Mouse (Mus musculus): ENCODE measurements around the gene Slc1a3.
"Not testable (repeated sequence)": the region's sequence is repeated elsewhere in the genome, so short reads cannot be mapped to it uniquely, and the experiment has no call there.

Slc1a3 gene

DNA sequence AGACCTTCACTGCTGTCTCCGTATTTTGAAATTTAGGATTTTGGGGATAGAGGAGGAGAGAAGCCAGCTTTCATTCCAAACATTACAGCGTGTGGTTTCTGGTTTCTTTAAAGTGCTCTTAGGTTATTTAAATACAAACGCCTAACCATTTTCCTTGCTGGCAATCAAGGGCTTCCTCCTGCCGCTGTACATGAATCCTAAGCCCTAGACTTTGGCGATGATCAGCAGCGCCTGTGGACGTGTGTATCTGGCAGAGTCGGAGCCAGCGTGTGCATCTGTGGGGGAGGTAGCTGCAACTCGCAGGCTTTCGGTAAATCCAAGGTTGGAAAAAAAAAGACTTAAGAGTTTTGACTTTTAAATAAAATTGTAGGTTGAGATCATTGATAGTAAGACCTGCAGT, 986 bp downstream of the Slc1a3 start:
- no peak for DNase-seq (ENCODE audit: extremely low spot score, low read depth, low spot score)

- DNase-seq (ENCODE audit: extremely low spot score, low read depth, low spot score): no peak
Observed at GRCm38 (mm10) chr15:8706613-8707012, 4.0 kb downstream of the Slc1a3 start.

GRCm38 (mm10) chr15:8706178-8706577, 4.4 kb downstream of the Slc1a3 start:
- DNase-seq (ENCODE audit: extremely low spot score, low read depth, low spot score): no peak

GRCm38 (mm10) chr15:8705560-8705959, 5.0 kb downstream of the Slc1a3 start:
- not testable (repeated sequence) for DNase-seq (ENCODE audit: extremely low spot score, low read depth, low spot score)

GRCm38 (mm10) chr15:8697976-8698375, 12.6 kb downstream of the Slc1a3 start:
- no peak for DNase-seq (ENCODE audit: extremely low spot score, low read depth, low spot score)

DNA sequence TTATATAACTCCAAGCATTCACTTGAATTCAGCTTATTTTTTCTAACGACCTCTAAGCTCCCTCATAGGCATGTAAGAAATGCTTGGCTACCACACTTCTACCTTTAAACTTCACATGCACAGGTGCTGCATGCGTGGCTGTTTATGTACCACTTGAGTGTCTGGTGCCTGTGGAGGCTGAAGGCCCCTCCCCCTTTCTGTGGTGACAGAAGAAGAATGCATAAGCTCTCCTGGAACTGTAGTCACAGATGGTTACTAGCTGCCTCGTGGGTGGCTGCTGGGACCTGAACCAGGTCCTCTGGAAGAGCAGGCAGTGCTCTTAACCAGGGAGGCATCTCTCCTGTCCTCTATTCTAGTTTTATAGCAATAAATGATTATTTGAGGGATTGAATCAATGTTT, 13.1 kb downstream of the Slc1a3 start:
- DNase-seq (ENCODE audit: extremely low spot score, low read depth, low spot score): no peak

DNA sequence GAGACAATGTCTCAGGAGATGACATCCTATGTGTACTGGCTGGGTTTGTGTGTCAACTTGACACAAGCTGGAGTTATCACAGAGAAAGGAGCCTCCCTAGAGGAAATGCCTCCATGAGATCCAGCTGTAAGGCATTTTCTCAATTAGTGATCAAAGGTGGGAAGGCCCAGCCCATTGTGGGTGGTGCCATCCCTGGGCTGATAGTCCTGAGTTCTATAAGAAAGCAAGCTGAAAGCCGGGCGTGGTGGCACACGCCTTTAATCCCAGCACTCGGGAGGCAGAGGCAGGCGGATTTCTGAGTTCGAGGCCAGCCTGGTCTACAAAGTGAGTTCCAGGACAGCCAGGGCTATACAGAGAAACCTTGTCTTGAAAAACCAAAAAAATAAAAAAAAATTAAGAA, 20.4 kb downstream of the Slc1a3 start:
- DNase-seq (ENCODE audit: extremely low spot score, low read depth, low spot score): not testable (repeated sequence)

DNA sequence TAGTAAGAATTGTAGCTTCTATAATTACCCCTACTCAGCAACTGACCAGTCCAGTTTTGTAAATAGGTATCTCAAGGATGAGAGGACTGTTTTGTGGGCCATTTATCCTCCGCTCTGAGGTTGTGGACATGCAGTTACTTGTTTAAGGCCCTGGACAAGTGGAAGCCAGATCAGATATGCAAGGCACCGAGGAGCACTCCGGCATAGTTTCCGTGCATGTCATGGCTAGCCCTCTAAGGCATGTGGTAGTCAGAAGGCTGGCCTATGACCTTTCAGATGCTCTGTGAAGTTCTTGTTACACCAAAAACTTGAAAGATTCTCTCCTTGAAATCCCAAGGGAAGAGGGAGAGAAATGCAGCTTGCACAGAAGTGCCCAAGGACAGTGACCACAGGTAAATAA, 23.7 kb downstream of the Slc1a3 start:
- no peak for DNase-seq (ENCODE audit: extremely low spot score, low read depth, low spot score)

DNA sequence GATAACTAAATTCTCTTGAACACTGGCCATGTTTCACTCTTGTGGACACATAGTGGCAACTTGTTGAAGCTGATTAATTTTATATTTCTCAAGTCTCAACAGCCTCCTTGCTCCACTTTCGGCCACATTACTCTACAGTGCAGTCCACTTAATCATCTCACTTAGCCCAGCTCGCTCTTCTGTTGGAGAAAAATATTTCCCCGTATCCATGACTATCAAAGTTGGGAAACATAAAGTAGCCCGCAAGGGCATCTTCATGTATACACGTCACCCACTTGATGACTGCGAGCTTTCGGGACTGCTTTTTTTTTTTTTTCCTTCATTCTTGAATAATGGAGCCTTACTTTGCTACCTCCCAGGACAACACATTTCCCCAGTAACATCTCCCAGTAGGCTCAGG, 25.1 kb downstream of the Slc1a3 start:
- no peak for DNase-seq (ENCODE audit: extremely low spot score, low read depth, low spot score)

GRCm38 (mm10) chr15:8684263-8684662, 26.3 kb downstream of the Slc1a3 start:
- no peak for DNase-seq (ENCODE audit: extremely low spot score, low read depth, low spot score)

DNA sequence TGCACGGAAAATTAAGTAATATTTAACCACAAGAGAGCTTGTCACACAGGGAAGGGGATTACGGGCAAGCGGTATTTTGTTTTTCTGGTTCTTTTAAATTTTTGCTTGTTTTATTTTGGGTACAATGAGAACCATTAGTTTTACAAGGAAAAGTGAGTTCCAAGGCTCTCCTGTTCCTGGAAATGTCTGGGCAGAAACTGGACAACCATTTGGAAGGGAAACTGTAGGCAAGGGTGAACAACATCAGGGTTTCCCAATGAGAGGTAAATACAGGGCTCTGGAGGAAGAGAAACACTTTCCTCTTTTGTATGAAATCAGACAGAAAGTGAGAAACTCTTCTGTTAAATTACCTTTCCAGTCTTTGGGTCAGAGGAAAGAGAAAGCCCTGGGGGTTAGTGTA, 27.7 kb downstream of the Slc1a3 start:
- no peak for DNase-seq (ENCODE audit: extremely low spot score, low read depth, low spot score)

DNA sequence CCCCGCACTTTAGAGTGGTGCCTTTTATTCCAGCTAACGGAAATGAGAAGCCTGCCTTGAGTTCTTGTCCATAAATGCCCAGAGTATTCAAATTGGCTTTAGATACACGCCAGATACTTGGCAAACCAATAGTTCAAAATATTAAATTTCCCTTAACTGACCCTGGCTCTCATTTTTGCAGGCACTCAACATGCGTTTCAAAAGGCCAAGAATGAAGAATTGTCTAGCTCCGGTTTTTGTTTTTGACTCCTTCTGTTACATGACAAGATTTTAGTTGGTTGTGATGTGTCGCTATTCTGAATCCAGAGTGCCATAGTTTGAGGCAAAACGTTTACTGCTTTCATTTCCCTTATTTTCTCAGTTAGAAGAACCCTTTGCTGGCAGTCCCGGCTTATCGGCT, 28.1 kb downstream of the Slc1a3 start:
- no peak for DNase-seq (ENCODE audit: extremely low spot score, low read depth, low spot score)

DNA sequence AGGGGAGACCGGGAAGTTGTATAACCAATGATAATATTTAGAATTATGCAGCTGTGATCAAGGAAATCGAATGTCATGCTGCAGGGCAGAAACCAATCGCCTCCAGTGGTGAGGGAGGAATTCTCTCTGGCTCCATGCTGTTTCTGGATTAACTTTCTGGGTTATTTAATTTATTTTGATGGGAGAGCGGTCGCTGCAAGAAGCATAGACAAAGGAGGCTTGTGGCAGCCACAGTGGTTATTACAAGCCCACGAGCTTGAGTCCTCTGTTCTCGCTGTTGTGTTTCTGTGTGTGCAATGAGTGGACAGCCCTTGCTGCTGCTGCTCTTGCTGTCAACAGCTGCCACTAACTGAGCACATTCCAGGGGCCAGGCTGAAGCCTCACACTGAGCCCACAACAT, 28.6 kb downstream of the Slc1a3 start:
- DNase-seq (ENCODE audit: extremely low spot score, low read depth, low spot score): no peak

GRCm38 (mm10) chr15:8681009-8681408, 29.6 kb downstream of the Slc1a3 start:
- no peak for DNase-seq (ENCODE audit: extremely low spot score, low read depth, low spot score)

DNA sequence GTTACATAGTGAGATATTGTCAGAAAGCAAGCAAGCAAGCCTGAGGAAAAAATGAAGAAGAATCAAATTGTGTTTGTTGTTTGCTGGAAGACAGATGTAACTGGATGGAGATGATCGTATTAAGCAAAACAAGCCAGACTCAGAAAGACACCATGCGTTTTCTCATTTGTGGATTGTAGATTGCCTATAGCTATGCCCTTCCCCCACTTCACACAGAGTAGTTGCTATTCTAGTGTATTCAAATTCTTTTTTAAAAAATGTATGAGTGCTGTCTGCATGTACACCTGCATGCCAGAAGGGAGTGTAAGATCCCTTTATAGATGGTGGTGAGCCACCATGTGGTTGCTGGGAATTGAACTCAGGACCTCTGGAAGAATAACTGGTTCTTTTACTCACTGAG, 33.6 kb downstream of the Slc1a3 start:
- no peak for DNase-seq (ENCODE audit: extremely low spot score, low read depth, low spot score)

DNA sequence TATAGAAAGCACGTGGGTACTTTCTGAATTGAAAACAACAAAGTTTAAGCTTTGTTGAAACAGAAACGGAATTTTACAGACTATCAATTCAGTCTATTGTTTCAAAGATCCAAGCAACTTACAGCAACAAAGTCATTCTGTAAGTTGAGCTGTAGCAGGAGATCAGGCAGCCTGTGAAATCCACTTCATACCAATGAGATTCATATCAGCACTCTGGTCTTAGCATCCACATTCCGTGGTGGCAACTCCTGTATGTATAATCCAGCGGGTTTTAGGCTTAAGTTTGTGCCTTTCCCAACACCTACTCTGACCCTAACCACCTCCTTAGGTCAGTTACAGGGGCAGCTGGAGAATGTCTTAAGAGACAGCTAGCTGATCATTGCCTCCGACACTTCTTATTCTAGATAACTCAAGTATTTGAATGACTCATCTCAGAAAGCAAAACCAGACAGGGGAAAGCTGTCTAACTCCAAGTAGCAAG, 34.3 kb downstream of the Slc1a3 start:
- DNase-seq (ENCODE audit: extremely low spot score, low read depth, low spot score): no peak

- no peak for DNase-seq (ENCODE audit: extremely low spot score, low read depth, low spot score)
Observed at GRCm38 (mm10) chr15:8675616-8676015, 34.9 kb downstream of the Slc1a3 start.

- no peak for DNase-seq (ENCODE audit: extremely low spot score, low read depth, low spot score)
Observed at GRCm38 (mm10) chr15:8672532-8672931, 38.0 kb downstream of the Slc1a3 start.

GRCm38 (mm10) chr15:8667849-8668522, 42.6 kb downstream of the Slc1a3 start:
- DNase-seq (ENCODE audit: extremely low spot score, low read depth, low spot score): no peak

DNA sequence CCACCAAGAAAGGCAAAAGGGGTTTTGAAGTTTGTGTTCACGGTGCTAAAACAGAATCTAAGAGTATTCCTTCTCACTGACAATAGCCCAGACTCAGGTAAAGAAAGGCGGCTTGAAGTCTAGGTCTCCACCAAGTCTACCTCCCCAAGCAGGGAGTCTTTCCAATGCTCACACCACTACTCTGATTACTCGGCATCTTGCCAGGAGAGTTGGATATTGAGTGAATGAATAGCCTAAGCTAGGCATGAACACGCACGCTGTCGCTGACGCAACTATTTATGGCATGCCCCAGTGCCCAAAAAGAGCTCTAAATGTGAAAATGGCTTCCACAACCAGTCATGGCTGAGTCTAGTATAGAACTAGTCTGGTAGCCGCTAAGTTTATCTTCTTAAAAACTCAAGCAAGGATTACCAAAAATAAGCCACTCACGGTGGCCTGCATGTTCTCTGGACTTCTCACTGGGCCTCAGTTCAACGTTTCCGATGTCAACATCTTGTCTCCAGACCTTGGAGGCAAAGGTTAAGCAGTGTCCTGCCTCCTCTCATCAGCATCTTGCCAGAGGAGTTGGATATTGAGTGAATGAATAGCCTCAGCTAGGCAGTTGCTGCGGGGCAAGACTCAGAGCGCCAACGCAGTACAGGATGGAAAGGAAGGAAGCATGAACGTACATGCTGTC, 44.8 kb downstream of the Slc1a3 start:
- no peak for DNase-seq (ENCODE audit: extremely low spot score, low read depth, low spot score)

DNA sequence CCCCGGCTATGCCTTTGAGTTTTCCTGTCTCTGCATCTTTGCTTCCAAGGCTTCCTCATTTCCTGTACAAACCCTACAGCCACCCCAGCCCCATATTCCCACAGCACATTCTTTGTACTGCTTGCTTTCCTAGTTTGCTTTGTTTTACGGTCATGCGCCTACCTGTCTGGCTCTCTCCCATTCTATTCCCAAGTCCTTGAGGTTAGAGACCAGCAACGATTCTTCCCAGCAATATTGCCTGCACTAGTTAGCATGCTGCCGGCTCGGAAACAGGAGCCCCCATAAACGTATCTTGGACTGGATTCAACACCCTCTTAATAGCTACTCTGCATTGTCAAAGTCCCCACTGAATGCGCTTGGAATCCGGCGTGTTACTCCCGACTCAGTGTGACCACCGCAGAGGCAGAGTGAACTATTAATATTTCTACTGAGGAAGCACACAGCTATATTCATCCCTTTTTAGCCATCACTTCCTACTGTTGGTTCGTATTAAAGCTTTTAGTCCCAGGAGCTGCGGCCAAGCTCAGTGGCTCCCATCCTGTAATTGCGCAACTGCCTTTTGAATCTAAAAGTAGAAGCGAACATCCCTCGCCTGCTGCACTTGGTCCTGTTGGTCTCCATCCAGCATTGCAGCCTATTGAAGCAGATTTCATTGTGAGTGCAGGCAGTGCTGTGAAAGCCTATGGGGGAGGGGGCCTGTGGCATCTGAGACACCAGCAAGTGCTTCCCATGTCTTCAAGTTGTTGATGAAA, 47.0 kb downstream of the Slc1a3 start:
- no peak for DNase-seq (ENCODE audit: extremely low spot score, low read depth, low spot score)

- no peak for DNase-seq (ENCODE audit: extremely low spot score, low read depth, low spot score)
Observed at GRCm38 (mm10) chr15:8661856-8662255, 48.7 kb downstream of the Slc1a3 start.
